Mouse (Mus musculus) cerebellum, adult 2 months (tissue): ENCODE measurements around the gene Ccnyl1.
A peak's percentile ranks its signal among the peaks of the same experiment; 100 is the strongest.

ENCODE experiments used
- CTCF ChIP-seq: fragments of 200-500 bp; IDR thresholded peaks from 2 replicates; pipeline ENCODE4 v1.5.1; 2011; ENCODE audit warnings: low read depth, mild to moderate bottlenecking, control low read depth, low read length, moderate library complexity, borderline replicate concordance; ENCODE audit not compliant: insufficient read depth
- POLR2A ChIP-seq: fragments of 200-500 bp; IDR thresholded peaks from 2 replicates; pipeline ENCODE4 v1.6.1; 2011; ENCODE audit warnings: low read length, control low read depth, borderline replicate concordance; ENCODE audit not compliant: insufficient read depth

DNA sequence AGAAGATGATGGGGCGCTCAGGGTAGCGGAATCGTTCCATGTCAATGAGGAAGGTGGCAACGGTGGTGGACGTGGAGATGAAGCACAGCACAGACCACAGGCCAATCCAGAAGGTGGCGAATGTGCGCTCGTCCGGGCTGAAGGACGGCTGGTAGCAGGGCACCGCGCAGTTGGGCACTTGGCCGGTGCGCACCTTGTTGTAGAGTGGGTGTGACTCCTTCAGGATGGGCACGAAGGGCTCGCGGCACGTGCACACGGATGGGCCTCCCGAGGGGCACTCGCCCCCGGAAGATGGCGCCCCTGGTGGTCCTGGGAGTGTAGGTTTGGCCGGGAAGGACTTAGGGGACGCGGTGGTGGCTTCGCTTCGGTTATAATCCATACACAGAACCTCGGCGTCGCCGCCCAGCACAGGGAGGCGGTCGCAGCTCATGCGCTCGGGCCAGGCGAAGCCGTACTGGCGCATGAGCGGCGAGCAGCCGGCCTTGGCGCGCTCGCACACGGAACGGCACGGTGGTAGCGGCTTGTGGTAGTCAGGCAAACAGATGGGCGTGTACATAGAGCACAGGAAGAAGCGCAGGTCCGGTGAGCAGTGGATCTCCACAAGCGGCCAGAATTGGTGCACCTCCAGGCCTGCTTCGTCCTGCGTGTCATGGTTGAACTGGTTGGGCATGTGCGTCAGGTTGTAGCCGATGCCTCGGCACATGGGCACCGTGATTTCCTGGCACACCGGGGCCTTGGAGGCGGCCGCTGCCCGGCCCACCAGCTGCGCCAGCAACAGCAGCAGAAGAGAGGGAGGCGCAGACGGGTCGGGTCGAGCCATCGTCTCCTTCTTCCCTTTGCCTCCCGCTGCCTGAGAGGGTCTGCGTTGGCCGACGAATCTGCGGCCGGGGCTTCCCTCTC lies 45.8 kb downstream of the Ccnyl1 start:
- TF ChIP-seq POLR2A (no peak), CTCF (peak; percentile 6; the same call in 1 of the 2 replicates)
